Mouse (Mus musculus): ENCODE measurements around the gene Olfr1359. TPM values are rescaled to one million over a fixed set of nuclear protein-coding genes. Genes with fewer than 3 reads are reported as not detected.
A peak's percentile ranks its signal among the peaks of the same experiment; 100 is the strongest.

Gene Olfr1359
- not detected in 2 replicates for polyA plus RNA-seq (2014; fragmentation: Nextera tagmentation; extraction: Ambion mirVana)

DNA sequence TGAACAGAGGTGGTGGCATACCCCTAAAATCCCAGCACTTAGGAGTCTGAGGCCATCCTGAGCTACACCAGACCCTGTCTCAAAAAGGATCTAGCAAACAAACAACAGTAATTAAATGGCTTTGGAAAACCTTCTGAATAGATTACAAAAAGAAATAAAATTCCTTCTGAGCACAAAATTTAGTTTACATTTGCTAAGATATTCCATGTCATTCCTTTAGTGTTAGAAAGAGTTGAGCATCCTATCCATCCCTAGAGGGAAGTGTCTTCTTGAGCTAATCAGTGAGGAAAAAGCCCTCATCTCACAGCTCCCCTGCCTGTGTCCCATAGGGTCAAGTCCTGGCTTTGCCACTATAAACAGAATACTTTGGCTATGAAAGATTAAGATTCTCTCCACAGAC is at the start of gene Olfr1359:
Gene Olfr1359, plus strand, starts transcription at position 301 of the 400 bp plus-strand sequence.
- ATAC-seq (replicated peaks; ENCODE audit: low FRiP score), result no peak
- no peak within 1 kb of the TSS for H3K4me2 ChIP-seq
- H3K4me1 ChIP-seq (replicated peaks; ENCODE audit: control insufficient read depth, insufficient read depth, low read length), result no peaks in the 10 kb centered on the region

DNA sequence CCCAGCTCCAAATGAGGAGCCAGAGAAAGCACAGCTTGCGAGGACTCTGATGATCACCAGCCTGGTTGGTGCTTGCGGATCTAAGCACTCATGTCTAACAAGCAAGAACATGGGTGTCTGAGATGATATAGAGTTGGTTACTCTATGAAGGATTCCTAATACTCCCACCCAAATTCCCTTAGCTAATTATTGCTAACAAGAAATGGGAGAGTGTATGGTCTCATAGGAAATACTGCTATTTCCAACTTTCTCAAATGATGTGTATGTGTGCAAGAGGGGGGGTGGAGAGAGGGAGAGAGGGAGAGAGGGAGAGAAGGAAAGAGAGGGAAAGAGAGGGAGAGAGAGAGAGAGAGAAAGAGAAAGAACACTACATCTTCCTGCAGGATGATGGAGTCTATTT is 34.6 kb upstream of the Olfr1359 start, which contains the start of gene Olfr1361:
Gene Olfr1361, minus strand, starts transcription at position 101 of the 400 bp plus-strand sequence.
- H3K27me3 ChIP-seq (replicated peaks; ENCODE audit: control insufficient read depth, insufficient read depth, low read length), result no peaks in the 10 kb centered on the region
- H3K4me3 ChIP-seq (ENCODE audit: low read depth, low read length), result no peak within 1 kb of the TSS
- DNase-seq (ENCODE audit: low spot score) (no peak), ATAC-seq (replicated peaks; ENCODE audit: low FRiP score) (no peak)
- 70% methylated on average over 2 of the region's 2 CpGs for WGBS
- H3K27ac ChIP-seq (ENCODE audit: low read depth, low read length), result no peak within 1 kb of the TSS
- no peaks in the 10 kb centered on the region for H3K4me1 ChIP-seq (replicated peaks; ENCODE audit: control insufficient read depth, insufficient read depth, low read length)
- H3K36me3 ChIP-seq (ENCODE audit: control insufficient read depth, insufficient read depth, low read length), result no peaks in the 10 kb centered on the region
- no peak within 1 kb of the TSS for H3K9ac ChIP-seq (ENCODE audit: low read depth, low read length)
- no peaks in the 10 kb centered on the region for H3K9me3 ChIP-seq (ENCODE audit: control insufficient read depth, low read length)
- no peak within 1 kb of the TSS for H3K4me2 ChIP-seq

More for the DNA sequence above, at the start of gene Olfr1359:
- Histone ChIP-seq H3K9ac (ENCODE audit: low read depth, low read length) (no peak within 1 kb of the TSS), H3K27me3 (replicated peaks; ENCODE audit: control insufficient read depth, insufficient read depth, low read length) (no peaks in the 10 kb centered on the region), H3K4me3 (ENCODE audit: low read depth, low read length) (no peak within 1 kb of the TSS), H3K27ac (ENCODE audit: low read depth, low read length) (no peak within 1 kb of the TSS), H3K36me3 (ENCODE audit: control insufficient read depth, insufficient read depth, low read length) (no peaks in the 10 kb centered on the region), H3K9me3 (ENCODE audit: control insufficient read depth, low read length) (no peaks in the 10 kb centered on the region)
- DNase-seq (ENCODE audit: low spot score), result no peak

DNA sequence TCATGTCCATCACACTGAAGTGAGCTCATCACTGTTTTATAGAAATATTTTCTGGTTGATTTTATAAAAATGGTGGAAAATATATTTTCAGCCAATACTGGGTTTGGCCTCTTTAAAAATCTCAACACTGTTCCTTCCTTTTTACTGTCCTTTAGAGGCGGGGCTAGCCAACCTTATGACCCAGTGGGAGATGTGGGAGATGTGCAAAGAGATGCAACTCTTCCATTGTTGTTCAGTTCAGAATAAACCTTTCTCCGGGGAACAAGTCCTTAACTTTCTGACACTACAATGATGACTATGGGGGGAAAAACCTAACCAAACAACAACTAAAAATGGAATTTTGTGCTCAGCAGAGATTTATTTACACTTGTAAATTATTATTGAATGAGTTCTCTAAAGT is 20.6 kb upstream of the Olfr1359 start, which contains the start of gene Olfr1360:
Gene Olfr1360, minus strand, starts transcription at position 101 of the 400 bp plus-strand sequence.
- Histone ChIP-seq H3K4me2 (no peak within 1 kb of the TSS), H3K9ac (ENCODE audit: low read depth, low read length) (no peak within 1 kb of the TSS), H3K4me3 (ENCODE audit: low read depth, low read length) (no peak within 1 kb of the TSS), H3K27ac (ENCODE audit: low read depth, low read length) (no peak within 1 kb of the TSS), H3K36me3 (ENCODE audit: control insufficient read depth, insufficient read depth, low read length) (no peaks in the 10 kb centered on the region), H3K9me3 (ENCODE audit: control insufficient read depth, low read length) (no peaks in the 10 kb centered on the region), H3K4me1 (replicated peaks; ENCODE audit: control insufficient read depth, insufficient read depth, low read length) (no peaks in the 10 kb centered on the region), H3K27me3 (replicated peaks; ENCODE audit: control insufficient read depth, insufficient read depth, low read length) (no peaks in the 10 kb centered on the region)
- no peak for DNase-seq (ENCODE audit: low spot score)
- WGBS, result 73% methylated on average over 2 of the region's 2 CpGs
- no peak for ATAC-seq (replicated peaks; ENCODE audit: low FRiP score)

DNA sequence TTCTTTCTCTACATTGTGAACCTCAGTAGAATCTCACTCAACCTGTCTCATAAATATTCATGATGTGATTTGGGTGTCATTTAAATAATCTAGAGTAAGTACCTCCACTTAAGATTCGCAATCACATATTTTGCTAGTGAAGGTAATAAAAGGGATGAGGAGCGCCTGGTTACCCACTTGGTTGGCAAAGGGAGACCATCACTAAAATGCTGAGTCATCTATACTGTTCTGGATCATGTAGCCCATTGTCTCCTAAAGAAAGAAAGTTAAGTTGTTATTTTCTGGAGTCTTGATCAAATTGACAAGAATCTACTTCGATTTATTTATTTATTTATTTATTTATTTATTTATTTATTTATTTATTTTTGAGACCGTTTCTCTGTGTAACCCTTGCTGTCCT is 8.8 kb downstream of the Olfr1359 start:
- H3K27ac ChIP-seq (ENCODE audit: low read depth, low read length), result no peak overlapping the region
- no peak overlapping the region for H3K9ac ChIP-seq (ENCODE audit: low read depth, low read length)
- no peak overlapping the region for H3K4me3 ChIP-seq (ENCODE audit: low read depth, low read length)
- H3K36me3 ChIP-seq (ENCODE audit: control insufficient read depth, insufficient read depth, low read length), result no peaks in the 10 kb centered on the region
- H3K4me2 ChIP-seq, result no peak overlapping the region
- no peaks in the 10 kb centered on the region for H3K4me1 ChIP-seq (replicated peaks; ENCODE audit: control insufficient read depth, insufficient read depth, low read length)
- WGBS, result 72% methylated on average over 4 of the region's 4 CpGs
- ATAC-seq (replicated peaks; ENCODE audit: low FRiP score) (no peak), DNase-seq (ENCODE audit: low spot score) (no peak)
- H3K27me3 ChIP-seq (replicated peaks; ENCODE audit: control insufficient read depth, insufficient read depth, low read length), result no peaks in the 10 kb centered on the region
- H3K9me3 ChIP-seq (ENCODE audit: control insufficient read depth, low read length), result no peaks in the 10 kb centered on the region

DNA sequence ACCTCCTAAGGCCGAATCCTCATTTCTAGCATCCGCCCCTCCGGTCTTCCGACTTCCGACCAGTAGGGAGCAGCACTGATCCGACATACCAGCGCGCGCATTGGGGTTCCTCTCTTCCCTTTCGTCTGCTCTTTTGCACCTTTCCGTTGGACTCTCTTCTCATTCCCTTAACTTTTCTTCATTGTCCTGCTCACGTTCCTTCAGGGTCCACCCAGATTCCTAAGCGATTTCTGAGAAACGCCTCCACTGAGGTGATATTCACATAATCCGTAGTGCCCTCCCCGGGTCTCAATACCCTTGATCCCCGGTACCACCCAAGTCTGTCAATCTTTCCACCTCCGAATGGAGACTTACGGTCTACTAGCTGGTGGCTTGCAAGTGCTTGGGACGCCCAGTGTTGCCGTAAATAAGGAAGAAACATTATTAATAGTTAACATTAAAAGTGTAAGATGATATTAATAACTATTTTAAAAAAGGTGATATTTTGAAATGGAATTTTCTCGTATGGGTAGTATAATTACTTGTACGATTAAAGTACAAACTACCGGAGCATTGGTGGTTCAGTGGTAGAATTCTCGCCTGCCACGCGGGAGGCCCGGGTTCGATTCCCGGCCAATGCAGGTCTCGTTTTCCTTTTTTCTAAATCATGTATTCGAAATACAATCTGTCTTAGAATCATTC is 12.3 kb downstream of the Olfr1359 start:
- H3K9ac ChIP-seq (ENCODE audit: low read depth, low read length), result peak overlapping the region; percentile 72
- WGBS, result under 1% methylated on average over 32 of the region's 32 CpGs
- H3K36me3 ChIP-seq (ENCODE audit: control insufficient read depth, insufficient read depth, low read length), result no peaks in the 10 kb centered on the region
- ATAC-seq (replicated peaks; ENCODE audit: low FRiP score), result peak; percentile 81
- peak overlapping the region; percentile 60 for H3K27ac ChIP-seq (ENCODE audit: low read depth, low read length)
- peak overlapping the region; percentile 71 for H3K4me3 ChIP-seq (ENCODE audit: low read depth, low read length)
- H3K4me2 ChIP-seq, result peak overlapping the region; percentile 91
- no peaks in the 10 kb centered on the region for H3K27me3 ChIP-seq (replicated peaks; ENCODE audit: control insufficient read depth, insufficient read depth, low read length)
- DNase-seq (ENCODE audit: low spot score), result peak; percentile 88
- H3K9me3 ChIP-seq (ENCODE audit: control insufficient read depth, low read length), result no peaks in the 10 kb centered on the region
- peaks cover 2% of the 10 kb centered on the region; the same call in 1 of the 2 replicates for H3K4me1 ChIP-seq (replicated peaks; ENCODE audit: control insufficient read depth, insufficient read depth, low read length)

DNA sequence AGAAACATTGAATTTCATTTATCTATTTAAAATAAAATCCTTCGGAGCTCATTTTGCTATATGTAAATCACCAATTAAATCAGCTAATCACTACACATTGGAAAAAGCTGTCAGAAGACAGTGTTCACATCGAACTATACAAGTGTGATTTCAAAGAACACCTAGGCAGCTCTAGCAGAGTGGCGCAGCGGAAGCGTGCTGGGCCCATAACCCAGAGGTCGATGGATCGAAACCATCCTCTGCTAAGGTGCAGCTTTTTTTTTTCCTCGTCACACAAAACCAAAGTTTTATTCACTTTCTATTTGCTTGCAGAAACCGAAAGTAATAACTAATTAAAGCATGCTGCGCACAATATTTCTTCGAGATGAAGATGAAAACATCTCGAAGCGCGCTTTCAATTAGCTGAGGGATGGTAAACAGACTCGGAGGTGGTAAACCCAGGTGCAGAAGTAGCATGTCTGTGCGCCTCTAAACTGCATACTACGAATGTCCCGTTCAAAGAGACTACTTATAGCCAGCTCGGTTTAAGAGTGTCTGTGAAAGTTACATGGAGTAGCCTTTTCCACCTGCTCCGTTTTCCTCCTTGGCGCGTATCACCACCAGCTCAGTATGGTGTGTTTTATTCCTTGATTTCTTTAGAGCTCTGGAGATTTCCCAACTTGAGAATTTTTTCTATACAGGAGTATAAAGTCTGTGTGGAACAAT is 13.1 kb downstream of the Olfr1359 start:
- Histone ChIP-seq H3K27ac (ENCODE audit: low read depth, low read length) (no peak overlapping the region), H3K9me3 (ENCODE audit: control insufficient read depth, low read length) (no peaks in the 10 kb centered on the region), H3K36me3 (ENCODE audit: control insufficient read depth, insufficient read depth, low read length) (no peaks in the 10 kb centered on the region), H3K27me3 (replicated peaks; ENCODE audit: control insufficient read depth, insufficient read depth, low read length) (no peaks in the 10 kb centered on the region), H3K9ac (ENCODE audit: low read depth, low read length) (peak overlapping the region; percentile 20), H3K4me1 (replicated peaks; ENCODE audit: control insufficient read depth, insufficient read depth, low read length) (peaks cover 2% of the 10 kb centered on the region; the same call in 1 of the 2 replicates), H3K4me3 (ENCODE audit: low read depth, low read length) (peak overlapping the region; percentile 53), H3K4me2 (peak overlapping the region; percentile 91)
- WGBS, result 3% methylated on average over 22 of the region's 22 CpGs
- DNase-seq (ENCODE audit: low spot score) (peak; percentile 74), ATAC-seq (replicated peaks; ENCODE audit: low FRiP score) (peak; percentile 74)

DNA sequence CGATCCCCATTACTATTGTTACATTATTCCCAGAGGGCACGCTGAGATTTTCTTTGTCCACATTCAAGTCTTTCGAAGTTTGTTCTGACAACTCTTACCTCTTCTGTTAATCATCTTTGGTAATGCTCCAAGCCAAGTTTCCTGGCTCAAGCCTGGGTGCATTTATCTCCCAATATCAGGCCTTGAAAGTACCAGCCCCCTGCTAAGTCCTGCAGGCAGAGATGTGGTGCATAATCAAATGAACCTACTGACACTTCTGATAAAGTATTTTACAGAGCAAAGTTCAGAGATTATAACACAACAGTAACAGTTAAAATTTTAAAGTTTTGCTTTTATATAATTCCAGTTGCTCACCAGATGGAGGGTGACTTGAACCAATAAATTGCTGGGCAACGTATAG is 13.8 kb downstream of the Olfr1359 start:
- H3K27ac ChIP-seq (ENCODE audit: low read depth, low read length), result no peak overlapping the region
- 29% methylated on average over 4 of the region's 4 CpGs for WGBS
- DNase-seq (ENCODE audit: low spot score), result no peak

DNA sequence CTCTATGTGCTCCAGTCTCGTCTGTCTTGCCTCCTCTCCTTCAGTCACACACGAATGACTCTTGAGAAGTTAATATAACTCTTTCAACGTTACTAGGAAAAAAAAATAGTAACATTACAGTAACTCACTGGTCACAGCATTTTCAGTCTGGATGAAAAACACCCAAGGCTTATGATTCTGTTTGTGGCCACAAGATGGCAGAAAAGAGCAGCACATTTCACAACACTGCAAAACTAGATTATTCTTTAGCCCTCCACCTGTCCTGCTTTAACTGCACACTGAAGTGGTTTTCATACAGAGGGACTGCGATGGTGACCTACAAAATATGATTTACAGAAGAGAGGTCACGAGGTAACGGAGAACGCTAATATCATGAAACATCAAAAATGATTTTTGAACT is 16.8 kb downstream of the Olfr1359 start:
- no peaks in the 10 kb centered on the region for H3K27me3 ChIP-seq (replicated peaks; ENCODE audit: control insufficient read depth, insufficient read depth, low read length)
- no peaks in the 10 kb centered on the region for H3K9me3 ChIP-seq (ENCODE audit: control insufficient read depth, low read length)
- H3K9ac ChIP-seq (ENCODE audit: low read depth, low read length), result peak overlapping the region; percentile 73
- H3K4me1 ChIP-seq (replicated peaks; ENCODE audit: control insufficient read depth, insufficient read depth, low read length), result peaks cover 7% of the 10 kb centered on the region
- peak overlapping the region; percentile 97 for H3K27ac ChIP-seq (ENCODE audit: low read depth, low read length)
- under 1% methylated on average over 7 of the region's 7 CpGs for WGBS
- DNase-seq (ENCODE audit: low spot score) (peak; percentile 34), ATAC-seq (replicated peaks; ENCODE audit: low FRiP score) (no peak)
- H3K4me3 ChIP-seq (ENCODE audit: low read depth, low read length), result peak overlapping the region; percentile 35
- peak overlapping the region; percentile 74 for H3K4me2 ChIP-seq
- no peaks in the 10 kb centered on the region for H3K36me3 ChIP-seq (ENCODE audit: control insufficient read depth, insufficient read depth, low read length)

More for the DNA sequence above, 13.8 kb downstream of the Olfr1359 start:
- Histone ChIP-seq H3K9ac (ENCODE audit: low read depth, low read length) (no peak overlapping the region), H3K27me3 (replicated peaks; ENCODE audit: control insufficient read depth, insufficient read depth, low read length) (no peaks in the 10 kb centered on the region), H3K36me3 (ENCODE audit: control insufficient read depth, insufficient read depth, low read length) (no peaks in the 10 kb centered on the region), H3K4me1 (replicated peaks; ENCODE audit: control insufficient read depth, insufficient read depth, low read length) (peaks cover 2% of the 10 kb centered on the region; the same call in 1 of the 2 replicates), H3K4me2 (peak overlapping the region; percentile 91), H3K9me3 (ENCODE audit: control insufficient read depth, low read length) (no peaks in the 10 kb centered on the region), H3K4me3 (ENCODE audit: low read depth, low read length) (peak overlapping the region; percentile 53)
- no peak for ATAC-seq (replicated peaks; ENCODE audit: low FRiP score)
